Mouse (Mus musculus): Measurements from ENCODE around the gene Rbm12.
A peak's percentile ranks its signal among the peaks of the same experiment; 100 is the strongest.
"Not testable (repeated sequence)": the region's sequence is repeated elsewhere in the genome, so short reads cannot be mapped to it uniquely, and the experiment has no call there.

Gene Rbm12

DNA sequence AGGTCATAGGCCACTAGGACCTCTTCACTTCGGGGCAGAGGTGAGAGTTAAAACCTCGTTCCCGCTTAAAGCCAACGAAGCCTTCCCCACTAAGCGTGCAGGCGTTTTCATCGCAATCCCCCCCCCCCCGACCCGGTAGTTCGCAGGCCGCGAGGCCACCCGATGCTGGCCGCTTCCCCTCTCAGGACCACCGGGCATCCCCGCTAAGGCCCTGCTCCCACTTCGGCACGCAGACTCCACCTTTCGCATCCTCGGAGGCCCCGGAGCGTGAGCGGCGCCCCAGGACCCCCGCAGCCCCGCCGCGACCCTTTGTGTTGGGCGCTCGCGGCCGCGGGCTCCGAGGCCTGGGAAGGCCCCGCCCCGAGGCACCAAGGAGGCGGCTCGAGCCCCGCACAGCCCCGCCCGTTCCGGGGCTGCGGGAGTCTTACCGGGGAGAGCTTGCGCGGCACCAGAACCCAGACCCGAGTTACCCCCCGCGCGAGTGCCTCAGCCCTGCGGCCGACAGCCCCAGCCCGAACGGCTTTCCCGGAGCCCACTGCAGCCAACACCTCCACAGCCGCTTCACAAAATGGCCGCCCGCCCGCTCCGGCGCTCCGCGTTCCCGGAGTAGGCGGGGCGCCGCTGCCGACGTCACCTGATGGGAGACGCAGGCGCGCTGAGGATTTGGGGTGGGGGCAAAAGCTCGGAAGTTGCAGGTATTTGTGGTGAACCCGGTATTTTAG lies at the start of gene Rbm12, which contains the start of gene Cpne1:
Gene Rbm12, minus strand, starts transcription at position 621 of the 722 bp plus-strand sequence.
Gene Cpne1, minus strand, starts transcription at position 608 of the 722 bp plus-strand sequence.
- peak; percentile 69 for DNase-seq (ENCODE audit: low read depth, low spot score)

- DNase-seq (ENCODE audit: low read depth, low spot score) = no peak
Measured at GRCm38 (mm10) chr2:156151538-156151937, 39.8 kb upstream of the Rbm12 start.

- DNase-seq (ENCODE audit: low read depth, low spot score) = no peak
Measured at GRCm38 (mm10) chr2:156147316-156147915, 35.6 kb upstream of the Rbm12 start.

DNA sequence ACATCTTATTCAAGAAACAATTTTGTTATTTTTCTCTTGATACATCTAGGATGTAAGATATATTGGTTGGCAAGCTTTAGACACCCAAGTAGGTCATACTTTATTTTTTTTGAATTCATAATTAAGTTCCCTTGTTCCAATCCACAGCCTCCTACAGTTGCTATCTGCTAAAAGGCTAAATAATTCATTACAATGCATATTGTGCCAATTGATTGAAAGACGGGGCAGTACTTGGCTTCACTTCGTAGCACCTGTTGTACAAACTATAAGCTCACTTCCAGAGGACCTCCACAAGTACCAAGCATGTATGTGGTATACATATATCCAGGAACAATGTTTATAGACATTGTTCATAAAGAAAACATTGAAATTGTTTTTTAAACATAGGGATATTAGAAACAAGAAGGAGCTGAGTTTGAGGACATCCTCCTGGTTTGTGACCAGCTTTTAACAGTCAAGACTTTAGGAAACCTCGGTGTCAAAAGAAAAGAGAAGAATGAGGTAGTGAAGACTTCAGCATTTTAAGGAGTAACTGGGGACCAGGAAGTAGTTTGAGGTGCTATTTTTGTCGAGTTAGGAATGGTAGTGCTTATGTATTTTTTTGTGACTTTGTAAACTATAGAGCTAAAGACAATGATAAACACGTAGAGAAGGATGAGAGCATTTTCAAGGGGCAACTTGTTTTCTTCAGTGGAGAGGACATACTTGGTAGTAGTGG lies 34.7 kb upstream of the Rbm12 start:
- no peak for DNase-seq (ENCODE audit: low read depth, low spot score)

DNA sequence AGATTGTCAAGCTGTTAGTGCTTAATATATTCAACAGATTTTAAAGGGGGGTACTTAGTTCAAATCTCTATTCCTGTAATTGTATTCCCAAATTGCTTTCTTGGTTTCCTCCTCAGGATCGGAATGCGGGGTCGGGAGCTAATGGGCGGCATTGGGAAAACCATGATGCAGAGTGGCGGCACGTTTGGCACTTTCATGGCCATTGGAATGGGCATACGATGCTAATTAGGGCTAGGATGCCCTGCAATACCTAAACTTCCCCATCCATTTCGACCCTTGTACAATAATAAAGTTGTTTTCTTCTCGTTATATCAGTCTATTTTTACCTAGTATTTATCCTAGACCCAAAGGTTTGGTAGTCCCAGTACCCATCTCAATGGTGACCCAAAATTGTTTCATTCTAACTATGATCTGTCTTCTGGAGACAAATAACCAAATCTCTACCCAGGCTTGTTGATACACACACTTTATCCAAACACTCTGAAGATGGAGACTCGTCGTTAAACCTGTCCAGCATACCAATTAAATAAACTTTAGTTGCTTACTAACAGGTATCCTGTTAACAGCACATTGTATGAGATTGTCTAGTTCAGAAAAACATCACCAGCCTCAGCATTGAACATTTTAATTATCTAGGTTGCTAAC lies 33.8 kb upstream of the Rbm12 start:
- no peak for DNase-seq (ENCODE audit: low read depth, low spot score)

GRCm38 (mm10) chr2:156143953-156144724 lies 32.4 kb upstream of the Rbm12 start, which contains the start of the genes Romo1 and Nfs1:
Gene Romo1, plus strand, starts transcription at chr2:156144039.
Gene Nfs1, minus strand, starts transcription at chr2:156144186.
- DNase-seq (ENCODE audit: low read depth, low spot score) = peak; percentile 75

- DNase-seq (ENCODE audit: low read depth, low spot score) = no peak
Measured at GRCm38 (mm10) chr2:156143367-156143766, 31.6 kb upstream of the Rbm12 start.

DNA sequence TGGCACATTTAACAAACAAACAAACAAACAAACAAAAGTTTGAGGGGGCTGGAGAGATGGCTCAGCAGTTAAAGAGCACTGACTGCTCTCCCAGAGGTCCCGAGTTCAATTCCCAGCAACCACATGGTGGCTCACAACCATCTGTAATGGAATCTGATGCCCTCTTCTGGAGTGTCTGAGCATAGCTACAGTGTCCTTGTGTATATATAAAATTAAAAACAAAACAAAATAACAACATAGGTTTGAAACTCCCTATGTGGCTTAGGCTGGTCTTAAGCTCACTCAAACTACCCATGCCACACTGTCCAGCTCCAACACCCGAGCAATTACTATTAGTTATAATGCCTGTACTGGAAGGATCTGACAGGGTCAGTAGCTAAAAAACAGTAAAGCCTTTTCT lies 31.0 kb upstream of the Rbm12 start:
- no peak for DNase-seq (ENCODE audit: low read depth, low spot score)

- no peak for DNase-seq (ENCODE audit: low read depth, low spot score)
Measured at GRCm38 (mm10) chr2:156135695-156136094, 23.9 kb upstream of the Rbm12 start.

- no peak for DNase-seq (ENCODE audit: low read depth, low spot score)
Measured at GRCm38 (mm10) chr2:156134161-156134560, 22.4 kb upstream of the Rbm12 start.

DNA sequence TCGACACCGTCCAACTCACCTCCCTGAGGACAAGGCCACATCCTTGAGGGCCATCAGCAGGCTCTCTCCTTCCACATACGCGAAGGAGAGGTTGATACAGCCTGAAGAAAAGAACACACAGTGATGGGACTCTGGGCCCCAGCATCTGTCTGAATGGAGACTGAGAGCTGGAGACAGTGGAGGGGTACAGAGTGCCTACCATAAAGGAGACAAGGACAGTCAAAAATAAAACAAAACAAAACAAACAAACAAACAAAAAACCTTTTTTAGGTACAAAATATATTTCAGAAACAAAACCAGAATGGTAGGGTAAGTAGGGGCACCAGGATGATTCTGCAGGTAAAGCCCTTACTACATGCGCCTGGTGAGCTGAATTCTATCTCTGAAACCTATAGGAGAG lies 15.2 kb upstream of the Rbm12 start, which contains the start of gene Gm28036:
Gene Gm28036, minus strand, starts transcription at position 101 of the 400 bp plus-strand sequence.
- no peak for DNase-seq (ENCODE audit: low read depth, low spot score)

- DNase-seq (ENCODE audit: low read depth, low spot score) = no peak
Measured at GRCm38 (mm10) chr2:156123731-156124130, 12.0 kb upstream of the Rbm12 start.

GRCm38 (mm10) chr2:156119566-156119965 lies 7.8 kb upstream of the Rbm12 start:
- no peak for DNase-seq (ENCODE audit: low read depth, low spot score)

DNA sequence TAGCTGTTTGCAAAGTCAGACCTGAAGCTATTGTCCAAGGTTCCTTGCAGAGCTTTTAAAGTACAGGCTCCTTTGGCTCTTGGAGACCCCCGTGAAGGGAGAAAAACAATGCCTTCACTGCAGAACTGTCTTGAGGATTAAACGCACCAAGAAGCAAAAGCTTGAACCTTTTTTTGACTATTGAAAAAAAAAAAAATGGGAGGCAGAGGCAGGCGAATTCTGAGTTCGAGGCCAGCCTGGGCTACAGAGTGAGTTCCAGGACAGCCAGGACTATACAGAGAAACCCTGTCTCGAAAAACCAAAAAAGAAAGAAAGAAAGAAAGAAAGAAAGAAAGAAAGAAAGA lies 274 bp upstream of the Rbm12 start:
- not testable (repeated sequence) for DNase-seq (ENCODE audit: low read depth, low spot score)

- DNase-seq (ENCODE audit: low read depth, low spot score) = no peak
Measured at GRCm38 (mm10) chr2:156110627-156111357, 986 bp downstream of the Rbm12 start.

DNA sequence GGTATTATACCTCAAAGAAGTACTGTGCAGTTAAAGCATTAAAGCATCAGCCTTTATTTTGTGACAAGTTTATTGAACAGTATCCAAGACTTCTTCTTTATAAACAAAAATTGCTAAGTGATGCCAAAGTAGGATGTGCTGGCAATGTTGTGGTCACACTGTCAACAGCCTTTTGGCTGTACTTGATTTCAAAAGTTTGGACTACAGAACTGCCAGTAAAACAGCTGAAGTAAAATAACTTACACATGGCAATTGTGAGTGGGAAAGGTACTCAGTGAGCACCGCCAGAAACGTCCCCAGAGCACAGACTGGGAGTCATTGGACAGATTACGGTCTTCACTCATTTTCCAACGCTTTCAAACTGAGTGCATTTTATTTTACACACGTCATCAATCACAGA lies 19.9 kb downstream of the Rbm12 start:
- DNase-seq (ENCODE audit: low read depth, low spot score) = no peak

DNA sequence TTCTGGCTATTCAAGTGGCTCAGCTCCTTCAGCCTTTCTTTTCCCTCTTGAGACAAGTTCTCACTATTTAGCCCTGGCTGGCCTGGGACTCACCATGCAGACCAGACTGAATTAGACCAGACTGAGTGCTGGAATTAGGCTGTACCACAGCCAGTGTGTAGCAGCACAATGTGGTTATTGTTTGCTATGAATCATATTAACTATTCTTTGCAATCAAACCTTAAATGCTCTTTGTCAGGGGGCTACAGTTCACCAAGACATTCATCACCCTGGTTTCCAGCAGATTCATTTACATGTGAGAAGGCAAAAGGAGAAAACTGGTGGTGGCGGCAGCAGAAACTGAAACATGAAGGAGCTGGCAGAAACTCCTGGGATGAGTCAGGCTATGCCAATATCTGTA lies 22.0 kb downstream of the Rbm12 start:
- DNase-seq (ENCODE audit: low read depth, low spot score) = no peak

GRCm38 (mm10) chr2:156087391-156088110 lies 24.2 kb downstream of the Rbm12 start:
- no peak for DNase-seq (ENCODE audit: low read depth, low spot score)

DNA sequence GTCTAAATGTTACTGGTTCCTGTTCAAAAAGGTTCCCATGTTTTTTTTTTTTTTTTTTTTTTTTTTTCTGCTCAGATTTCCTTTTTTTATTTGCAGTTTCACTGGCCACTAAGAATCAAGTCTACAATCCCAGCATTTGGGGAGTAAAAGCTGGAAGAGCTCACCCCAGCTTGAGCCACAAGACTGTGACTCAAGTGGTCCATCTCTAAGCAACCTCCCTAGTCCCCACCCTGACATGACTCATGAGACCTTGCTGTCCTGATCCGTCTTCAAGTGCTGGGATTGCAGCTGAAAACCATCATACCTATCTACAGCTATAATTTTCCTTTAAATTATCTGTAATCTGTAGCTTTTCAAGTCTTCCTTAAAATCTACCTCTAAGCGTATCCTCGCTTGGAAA lies 27.2 kb downstream of the Rbm12 start:
- DNase-seq (ENCODE audit: low read depth, low spot score) = no peak

DNA sequence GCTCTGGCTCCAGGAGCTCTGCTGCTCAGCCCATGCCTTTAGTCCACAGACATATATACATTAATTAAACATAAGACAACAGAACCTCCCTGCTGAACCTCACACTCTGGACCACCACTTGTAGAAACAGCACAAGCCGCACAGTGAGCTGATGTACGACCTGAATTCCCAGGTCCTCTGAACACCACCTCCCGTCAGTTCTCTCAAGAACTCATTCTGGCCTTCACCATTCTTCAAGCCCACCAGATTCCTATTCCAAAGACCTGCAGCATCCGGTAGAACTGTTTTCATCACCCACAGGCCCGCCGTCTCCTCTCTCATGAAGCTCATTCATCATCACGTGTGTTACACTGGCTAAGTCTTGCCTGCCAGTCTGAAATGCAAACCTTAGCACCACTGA lies 31.4 kb downstream of the Rbm12 start:
- no peak for DNase-seq (ENCODE audit: low read depth, low spot score)

All from retina, adult 2 months (tissue).